Mouse (Mus musculus) spleen, postnatal 14 days (tissue): ENCODE measurements around the gene Slx1b.
"Not testable (repeated sequence)": the region's sequence is repeated elsewhere in the genome, so short reads cannot be mapped to it uniquely, and the experiment has no call there.

ENCODE experiments used
- DNase-seq, 2 experiments: peaks; one replicate each; pipeline ENCODE4 v3.0.0; 2021 to 2022; ENCODE audit warnings: low spot score in 2 of 2

Gene Slx1b

GRCm38 (mm10) chr7:126702861-126703756 lies 7.5 kb upstream of the Slx1b start:
- DNase-seq: peak; percentile 43 to 54

GRCm38 (mm10) chr7:126702358-126702757 lies 6.8 kb upstream of the Slx1b start:
- peak in 1 of 2 experiments; percentile 44 for DNase-seq

GRCm38 (mm10) chr7:126701559-126702357 lies 6.2 kb upstream of the Slx1b start:
- no peak for DNase-seq

GRCm38 (mm10) chr7:126701070-126701469 lies 5.5 kb upstream of the Slx1b start:
- peak; percentile 87 to 92 for DNase-seq

GRCm38 (mm10) chr7:126700063-126701015 lies 4.8 kb upstream of the Slx1b start:
- no peak for DNase-seq

- no peak for DNase-seq
Observed at GRCm38 (mm10) chr7:126697838-126698237, 2.3 kb upstream of the Slx1b start.

GRCm38 (mm10) chr7:126696886-126697285 lies 1.3 kb upstream of the Slx1b start:
- DNase-seq: no peak

GRCm38 (mm10) chr7:126696303-126696702 lies 719 bp upstream of the Slx1b start:
- DNase-seq: no peak

- peak; percentile 54 to 66 for DNase-seq
Observed at GRCm38 (mm10) chr7:126695210-126695611, 373 bp downstream of the Slx1b start, which contains the start of gene Bola2. Gene Bola2 (plus strand): TSS chr7:126695401.

- no peak for DNase-seq
Observed at GRCm38 (mm10) chr7:126694441-126695051, 1.0 kb downstream of the Slx1b start.

- no peak for DNase-seq
Observed at GRCm38 (mm10) chr7:126693781-126694180, 1.8 kb downstream of the Slx1b start.

GRCm38 (mm10) chr7:126693256-126693655 lies 2.3 kb downstream of the Slx1b start:
- peak; percentile 71 to 84 for DNase-seq

- no peak for DNase-seq
Observed at GRCm38 (mm10) chr7:126692426-126692825, 3.2 kb downstream of the Slx1b start.

GRCm38 (mm10) chr7:126691676-126692075 lies 3.9 kb downstream of the Slx1b start:
- DNase-seq: no peak

- no peak for DNase-seq
Observed at GRCm38 (mm10) chr7:126690737-126691136, 4.8 kb downstream of the Slx1b start.

- no peak for DNase-seq
Observed at GRCm38 (mm10) chr7:126689021-126689420, 6.6 kb downstream of the Slx1b start.

GRCm38 (mm10) chr7:126688156-126688555 lies 7.4 kb downstream of the Slx1b start:
- DNase-seq: not testable (repeated sequence)

GRCm38 (mm10) chr7:126681221-126681620 lies 14.4 kb downstream of the Slx1b start:
- DNase-seq: no peak

- no peak for DNase-seq
Observed at GRCm38 (mm10) chr7:126679683-126680082, 15.9 kb downstream of the Slx1b start.

- no peak for DNase-seq
Observed at GRCm38 (mm10) chr7:126678545-126679341, 16.8 kb downstream of the Slx1b start.
